Mouse (Mus musculus) embryo, embryonic 11 days (tissue): ENCODE measurements around the gene Josd1.
A peak's percentile ranks its signal among the peaks of the same experiment; 100 is the strongest.

Experiments used
- DNase-seq: peaks from one replicate; pipeline ENCODE4 v3.0.0-alpha.2; 2015

Josd1 gene

DNA sequence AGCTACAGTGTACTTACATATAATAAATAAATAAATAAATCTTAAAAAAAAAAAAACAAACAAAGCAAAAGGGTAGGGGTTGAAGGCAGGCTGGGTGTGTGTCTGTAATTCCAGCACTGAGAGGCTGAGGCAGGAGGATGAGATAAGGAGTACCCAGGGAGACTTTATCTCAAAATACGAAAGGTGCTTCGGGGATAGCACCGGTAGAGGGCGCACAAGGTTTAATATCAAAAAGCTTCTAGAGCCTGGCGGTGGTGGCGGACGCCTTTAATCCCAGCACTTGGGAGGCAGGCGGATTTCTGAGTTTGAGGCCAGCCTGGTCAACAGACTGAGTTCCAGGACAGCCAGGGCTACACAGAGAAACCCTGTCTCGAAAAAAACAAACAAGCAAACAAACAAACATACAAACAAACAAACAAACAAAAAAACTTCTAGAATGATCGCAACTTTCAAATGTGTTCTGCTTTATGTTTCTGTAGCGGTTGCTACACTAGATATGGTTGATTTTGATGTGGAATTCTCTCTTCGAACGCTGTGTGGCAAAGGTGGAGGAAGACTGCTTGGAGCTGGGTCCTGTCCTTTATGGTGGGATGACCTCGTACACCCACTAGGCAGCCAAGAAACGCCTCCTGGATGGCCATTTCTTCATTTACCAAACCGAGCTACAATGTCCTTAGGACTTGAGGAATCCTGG, 29.7 kb downstream of the Josd1 start:
- peak; percentile 91 for DNase-seq

- no peak for DNase-seq
These were observed 31.3 kb downstream of the Josd1 start for GRCm38 (mm10) chr15:79656451-79656850.

GRCm38 (mm10) chr15:79651481-79651880, 36.2 kb downstream of the Josd1 start:
- DNase-seq, result peak; percentile 21

GRCm38 (mm10) chr15:79650569-79650968, 37.1 kb downstream of the Josd1 start:
- peak; percentile 30 for DNase-seq

DNA sequence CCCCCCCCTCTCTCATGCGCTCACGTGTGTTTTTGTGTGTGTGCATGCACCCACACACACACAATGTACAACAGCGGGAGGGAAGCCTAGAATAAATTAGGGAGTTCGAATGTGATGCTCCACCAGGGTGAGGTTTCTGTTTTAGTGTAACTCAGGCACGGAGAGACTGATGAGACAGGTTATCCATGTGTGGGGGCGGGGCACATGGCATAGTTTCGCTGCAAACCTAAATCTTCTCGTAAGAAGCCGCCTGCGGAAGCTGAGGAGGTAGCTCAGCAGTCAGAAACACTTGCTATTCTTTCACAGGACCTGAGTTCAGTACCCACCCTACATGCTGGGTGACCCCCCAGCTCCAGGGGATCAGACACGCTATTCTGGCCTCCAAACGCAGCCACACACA, 39.6 kb downstream of the Josd1 start:
- no peak for DNase-seq

DNA sequence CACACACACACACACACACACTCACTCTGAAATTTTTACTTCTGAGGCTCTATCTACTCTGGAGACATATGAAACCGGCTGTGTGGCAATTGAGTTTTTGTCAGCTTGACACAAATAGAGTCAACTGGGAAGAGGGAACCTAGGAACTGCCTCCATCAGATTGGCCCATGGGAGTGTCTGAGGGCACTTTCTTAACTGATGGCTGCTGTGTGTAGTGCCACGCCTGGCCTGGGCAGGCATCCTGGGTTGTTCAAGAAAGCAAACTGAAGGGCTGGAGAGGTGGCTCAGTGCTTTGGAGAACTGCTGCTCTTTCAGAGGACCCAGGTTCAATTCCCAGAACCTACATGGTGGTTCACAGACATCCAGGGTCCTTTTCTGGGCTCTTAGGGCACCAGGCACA, 42.2 kb downstream of the Josd1 start:
- DNase-seq, result no peak

DNA sequence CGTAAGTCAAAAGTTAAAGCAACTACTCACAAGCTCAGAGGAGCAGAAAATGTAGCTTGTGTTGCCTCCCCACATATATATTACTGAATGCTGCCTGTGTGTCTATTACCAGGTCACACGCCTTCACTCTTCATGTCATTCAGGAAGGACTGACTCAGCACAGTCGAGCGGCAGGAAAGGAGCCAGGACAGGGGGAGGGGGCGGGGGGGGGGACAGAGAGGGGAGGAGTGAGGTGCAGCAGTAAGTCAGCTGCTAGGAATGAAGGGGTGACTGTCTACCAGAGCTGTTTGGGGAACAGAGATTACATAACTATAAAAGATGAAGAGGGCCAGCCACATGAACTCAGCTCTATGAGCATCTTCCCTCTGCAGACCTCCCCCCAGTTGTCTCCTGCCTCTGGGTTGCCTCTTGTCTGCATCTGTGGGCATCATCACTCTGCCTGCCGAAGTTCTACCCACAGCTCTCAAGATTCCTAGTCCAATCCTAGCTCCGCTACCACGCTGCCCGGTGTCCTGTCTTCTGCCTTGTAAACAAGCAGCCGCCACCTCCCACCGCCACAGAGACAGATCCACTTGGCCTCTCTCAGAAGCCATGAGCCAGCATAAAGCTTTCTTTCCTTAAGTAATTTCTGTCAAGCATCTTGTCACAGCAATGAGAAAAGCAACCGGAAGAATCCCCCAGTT, 46.4 kb downstream of the Josd1 start:
- DNase-seq, result no peak

DNA sequence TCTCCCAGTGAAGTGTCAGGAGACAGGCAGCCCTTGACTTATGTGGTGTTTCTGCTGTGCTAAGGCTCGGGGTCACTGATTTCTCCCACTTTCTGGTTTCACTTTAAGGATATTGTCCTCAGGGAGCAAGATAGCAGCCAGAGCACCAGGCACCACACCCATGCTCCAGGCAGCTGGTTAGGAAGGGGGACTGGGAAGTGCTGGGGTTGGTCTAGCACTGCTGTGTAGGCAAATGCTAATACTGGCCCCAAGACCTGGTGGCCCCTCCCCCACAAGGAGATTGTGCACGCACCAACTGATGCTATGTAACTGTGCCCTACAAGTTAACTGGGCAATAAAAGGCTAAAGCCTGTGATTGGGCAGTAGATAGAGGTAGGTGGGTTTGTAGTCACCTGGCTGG, 57.2 kb downstream of the Josd1 start:
- no peak for DNase-seq
